ENCODE assay signal across 21 mouse cellular contexts in the genomic region with DNA sequence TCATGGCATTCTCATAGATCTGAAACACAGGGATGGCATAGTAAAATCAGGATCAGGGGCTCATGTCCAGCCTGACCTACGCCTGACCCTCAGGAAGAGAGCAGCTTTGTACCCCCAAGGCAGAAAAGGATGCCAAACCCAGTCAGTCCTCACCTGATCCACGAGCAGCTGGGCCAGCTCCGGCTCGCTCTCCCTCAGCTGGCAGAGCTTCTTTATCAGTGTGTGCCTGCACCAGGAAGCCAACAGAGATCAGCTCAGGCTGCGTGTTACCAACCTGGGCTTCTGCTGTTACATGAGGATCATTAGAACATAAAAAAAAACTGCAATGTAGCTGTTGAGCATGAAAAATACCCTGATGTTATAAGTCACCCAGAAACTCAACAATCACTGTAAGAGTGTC. TPM values are rescaled to one million over a fixed set of nuclear protein-coding genes. Genes with fewer than 3 reads are reported as not detected.
"Had no signal": no experiment of that assay in that cellular context is flagged by ENCODE, and none has a peak within 500 bp of the region (broad histone marks: within the 10 kb centered on the region; RNA-seq: fewer than 3 reads in every experiment).

No protein-coding gene starts in this region.

- ATAC-seq: midbrain, embryonic 16.5 days had no signal

- H3K4me1 ChIP-seq: midbrain, embryonic 10.5 days; midbrain, embryonic 12.5 days; neural tube, embryonic 13.5 days; neural tube, embryonic 15.5 days; stomach, embryonic 15.5 days had no signal

- H3K4me3 ChIP-seq: midbrain, embryonic 10.5 days; midbrain, embryonic 12.5 days; myocyte; neural tube, embryonic 13.5 days; neural tube, embryonic 15.5 days; stomach, embryonic 15.5 days had no signal

- H3K9ac ChIP-seq: lung, embryonic 14.5 days; midbrain, embryonic 12.5 days; neural tube, embryonic 13.5 days; neural tube, embryonic 15.5 days; stomach, embryonic 15.5 days had no signal

- H3K4me2 ChIP-seq: lung, embryonic 14.5 days; midbrain, embryonic 12.5 days; neural tube, embryonic 13.5 days; neural tube, embryonic 15.5 days; stomach, embryonic 15.5 days had no signal

- H3K27ac ChIP-seq: midbrain, embryonic 10.5 days; midbrain, embryonic 12.5 days; neural tube, embryonic 13.5 days; neural tube, embryonic 15.5 days; stomach, embryonic 15.5 days; stomach, postnatal 0 days had no signal

- DNase-seq: lung, adult 18-20 months; lung, embryonic 14.5 days; lung, postnatal 10 days; lung, postnatal 4 days; midbrain, embryonic 14.5 days; retina, postnatal 1 day; right cerebral cortex, adult 18-20 months; right cerebral cortex, postnatal 25 days; right cerebral cortex, postnatal 4 days; thymus, adult 2 months; thymus, postnatal 25 days; thymus, postnatal 4 days had no signal

- H3K9me3 ChIP-seq: midbrain, embryonic 10.5 days; midbrain, embryonic 12.5 days; neural tube, embryonic 13.5 days; neural tube, embryonic 15.5 days; stomach, embryonic 15.5 days had no signal

- H3K27me3 ChIP-seq: midbrain, embryonic 12.5 days; neural tube, embryonic 13.5 days; neural tube, embryonic 15.5 days; stomach, embryonic 15.5 days had no signal

RNA-seq across cellular contexts. Expression of a gene that starts 3.5 kb away (rescaled TPM):
- polyA plus RNA-seq: urinary bladder, adult 2 months had no signal
